Mouse (Mus musculus): ENCODE results near the gene Trpc7. TPM values are rescaled to one million over a fixed set of nuclear protein-coding genes. Genes with fewer than 3 reads are reported as not detected.

Gene Trpc7
- total RNA-seq, 2 experiments from 2014 or later, result not detected

GRCm38 (mm10) chr13:56734617-56735016 lies 161.2 kb downstream of the Trpc7 start:
- DNase-seq, result no peak
- TF ChIP-seq CTCF (IDR thresholded peaks at IDR 0.05), result no peak
- intact Hi-C loops (cut with DNase I), result loop anchor here (5.0 kb wide), 4 partner anchors 77 to 257 kb away; no protein-coding TSS in a partner anchor
- Histone ChIP-seq H3K27ac (no peak overlapping the region), H3K4me3 (no peak overlapping the region)

- TF ChIP-seq CTCF (IDR thresholded peaks at IDR 0.05), result no peak
- Histone ChIP-seq H3K4me3 (no peak overlapping the region), H3K27ac (no peak overlapping the region)
- DNase-seq, result no peak
- intact Hi-C loops (cut with DNase I), result no loop called here
These were observed 166.7 kb downstream of the Trpc7 start for GRCm38 (mm10) chr13:56729046-56729445.

GRCm38 (mm10) chr13:56726551-56726950 lies 169.2 kb downstream of the Trpc7 start:
- H3K27ac ChIP-seq, result no peak overlapping the region
- H3K4me3 ChIP-seq, result no peak overlapping the region
- TF ChIP-seq CTCF (IDR thresholded peaks at IDR 0.05), result no peak
- DNase-seq, result no peak
- intact Hi-C loops (cut with DNase I), result no loop called here

Other genes with a start within 250 kb of the Trpc7 start
- gene Smad5, start 193.0 kb downstream of the Trpc7 start, total RNA-seq (2021), result 10 to 100 TPM; 24.4 to 24.5 TPM
- not detected for gene Gm45623, start 142.2 kb downstream of the Trpc7 start, total RNA-seq (2021)

All from gastrocnemius, adult 2 months (tissue).